Mouse (Mus musculus) forebrain, embryonic 11.5 days (tissue): ENCODE data around the gene Dcaf8. TPM values are rescaled to one million over a fixed set of nuclear protein-coding genes. Genes with fewer than 3 reads are reported as not detected.

Experiments
- ATAC-seq: fragments of 200-750 bp; cut with Nextera tagmentation; replicated peaks from 2 replicates; pipeline ENCODE4 v1.8.0; 2017; ENCODE audit warnings: moderate TSS enrichment; ENCODE audit not compliant: low FRiP score
- DNase-seq: peaks from one replicate; pipeline ENCODE4 v3.0.0-alpha.2; 2017; ENCODE audit warnings: low spot score
- H3K27ac ChIP-seq: fragments of 300-500 bp; sonication (generic); 2 replicates; pipeline ENCODE4 v1.5.1; 2014; ENCODE audit warnings: low read depth, low read length
- H3K27me3 ChIP-seq: fragments of 300-500 bp; sonication (generic); 2 replicates; pipeline ENCODE4 v1.6.1; 2014; ENCODE audit warnings: mild to moderate bottlenecking, low read length, mixed read lengths; ENCODE audit not compliant: control insufficient read depth, insufficient read depth
- H3K36me3 ChIP-seq: fragments of 300-500 bp; sonication (generic); 2 replicates; pipeline ENCODE4 v1.6.1; 2014; ENCODE audit warnings: mild to moderate bottlenecking, low read length, moderate library complexity, mixed read lengths; ENCODE audit not compliant: control insufficient read depth, insufficient read depth
- H3K4me1 ChIP-seq: fragments of 300-500 bp; sonication (generic); replicated peaks from 2 replicates; pipeline ENCODE4 v1.6.1; 2014; ENCODE audit warnings: low read length, mixed read lengths; ENCODE audit not compliant: control insufficient read depth, insufficient read depth
- H3K4me2 ChIP-seq: fragments of 300-500 bp; sonication (generic); 2 replicates; pipeline ENCODE4 v1.6.1; 2014; ENCODE audit warnings: low read depth, mild to moderate bottlenecking, low read length, moderate library complexity, mixed read lengths; ENCODE audit not compliant: severe bottlenecking
- H3K4me3 ChIP-seq: fragments of 300-500 bp; sonication (generic); 2 replicates; pipeline ENCODE4 v1.5.1; 2014; ENCODE audit warnings: low read depth, low read length
- H3K9ac ChIP-seq: fragments of 300-500 bp; sonication (generic); 2 replicates; pipeline ENCODE4 v1.6.1; 2014; ENCODE audit warnings: low read length
- H3K9me3 ChIP-seq: fragments of 300-500 bp; sonication (generic); 2 replicates; pipeline ENCODE4 v1.6.1; 2016; ENCODE audit warnings: low read length, mixed read lengths; ENCODE audit not compliant: control insufficient read depth
- WGBS: fragments of 180-500 bp; shearing (Covaris S2); extraction: QIAGEN DNeasy Blood & Tissue Kit; methylation state at CpG from one replicate; pipeline ENCODE4 v1.1.7; 2014; 5-methylcytosine and 5-hydroxymethylcytosine counted together
- polyA plus RNA-seq: library from polyadenylated mRNA; unstranded; fragments of >200 nt; fragmentation: Nextera tagmentation; extraction: Ambion mirVana; gene quantifications from 2 replicates; pipeline ENCODE4 v1.2.1, GENCODE M21; 2014

Gene Dcaf8
- 116 and 118 TPM in 2 replicates for polyA plus RNA-seq

DNA sequence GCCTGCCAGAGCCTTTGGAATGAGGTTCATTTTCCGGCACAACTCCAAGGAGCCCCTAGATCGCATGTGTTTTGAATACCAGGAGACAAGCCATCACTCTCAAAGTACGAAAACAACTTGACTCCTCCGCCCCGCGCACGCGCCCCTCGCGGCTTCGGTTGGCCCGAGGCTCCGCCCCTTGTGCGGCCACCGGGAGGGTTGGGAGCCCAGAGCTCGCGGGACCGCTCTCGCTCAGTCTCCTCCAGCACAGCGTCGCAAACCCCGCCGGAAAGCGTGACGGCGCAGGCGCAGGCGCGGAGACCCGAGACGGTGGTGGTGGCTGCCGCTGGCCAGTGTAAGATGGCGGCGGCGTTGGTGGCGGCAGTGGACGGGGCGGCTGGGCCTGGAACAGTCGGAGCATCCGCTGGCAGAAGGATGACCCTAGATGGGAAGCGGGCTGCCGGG lies at the start of gene Dcaf8:
Gene Dcaf8 (plus strand): TSS at position 250 of the 444 bp plus-strand sequence.
- Histone ChIP-seq H3K4me2 (peak within 1 kb of the TSS; percentile 85), H3K27ac (peak within 1 kb of the TSS; percentile 86), H3K4me3 (peak within 1 kb of the TSS; percentile 68), H3K27me3 (no peaks in the 10 kb centered on the region), H3K9me3 (no peaks in the 10 kb centered on the region), H3K4me1 (peaks cover 2% of the 10 kb centered on the region; the same call in 1 of the 2 replicates), H3K9ac (peak within 1 kb of the TSS; percentile 84), H3K36me3 (no peaks in the 10 kb centered on the region; the same call in 1 of the 2 replicates)
- WGBS: under 1% methylated on average over 42 of the region's 42 CpGs
- ATAC-seq (peak; percentile 99), DNase-seq (peak; percentile 99)

DNA sequence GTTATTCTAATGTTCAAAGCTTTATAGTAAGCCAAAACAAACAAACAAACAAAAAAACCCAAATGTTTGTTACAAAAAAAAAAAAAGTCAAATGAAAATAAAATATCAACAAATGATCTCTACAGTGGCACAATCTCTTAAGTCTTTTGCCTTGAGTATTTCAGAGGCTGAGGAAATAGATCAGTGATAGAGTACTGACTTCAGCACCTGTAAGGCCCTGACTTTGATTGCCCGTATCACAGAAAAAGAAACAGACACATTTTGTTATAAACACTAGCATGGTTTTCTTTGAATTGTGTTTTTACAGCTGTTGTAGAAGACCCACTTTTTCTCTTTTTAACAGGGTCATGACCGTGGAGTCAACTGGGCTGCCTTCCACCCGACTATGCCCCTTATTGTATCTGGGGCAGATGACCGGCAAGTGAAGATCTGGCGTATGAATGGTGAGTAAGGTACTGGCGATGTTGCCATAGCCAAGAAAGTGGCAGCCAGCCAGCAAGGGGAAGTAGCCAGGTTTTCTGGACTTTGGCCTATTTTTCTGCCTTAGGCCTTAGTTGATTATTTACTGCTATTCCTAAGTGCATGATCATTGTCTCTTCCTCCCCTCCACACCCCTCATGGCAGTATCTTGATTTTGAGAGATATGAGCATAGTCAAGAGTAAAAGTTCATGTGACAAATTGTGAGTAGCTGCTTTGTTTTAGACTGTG lies 48.4 kb upstream of the Dcaf8 start:
- Histone ChIP-seq H3K4me1 (no peaks in the 10 kb centered on the region), H3K9ac (no peak overlapping the region), H3K36me3 (peaks cover 8% of the 10 kb centered on the region), H3K9me3 (no peaks in the 10 kb centered on the region), H3K4me3 (no peak overlapping the region), H3K27ac (no peak overlapping the region), H3K27me3 (no peaks in the 10 kb centered on the region), H3K4me2 (no peak overlapping the region)
- no peak for ATAC-seq
- no peak for DNase-seq
- 92% methylated on average over 6 of the region's 6 CpGs for WGBS

DNA sequence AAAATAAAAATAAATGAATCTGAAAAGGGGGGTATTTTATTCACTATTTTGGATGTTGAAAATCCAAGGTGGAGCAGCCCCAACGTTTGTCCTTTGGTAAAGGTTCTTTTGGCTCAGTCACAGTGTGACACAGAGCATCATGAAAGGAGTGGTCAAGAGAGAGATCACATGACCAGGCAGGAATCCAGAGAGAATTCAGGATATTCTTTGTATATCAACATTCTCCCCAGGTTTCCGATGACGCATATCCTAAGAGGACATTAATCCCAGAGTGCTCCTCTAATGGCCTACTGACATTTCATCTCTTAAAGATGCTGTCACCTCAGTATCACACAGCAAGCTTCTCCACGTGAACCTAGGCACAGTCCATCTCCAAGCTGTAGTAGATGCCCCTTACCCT lies 44.3 kb upstream of the Dcaf8 start:
- Histone ChIP-seq H3K4me2 (no peak overlapping the region), H3K9ac (no peak overlapping the region), H3K9me3 (no peaks in the 10 kb centered on the region), H3K36me3 (peaks cover 15% of the 10 kb centered on the region), H3K4me1 (no peaks in the 10 kb centered on the region), H3K4me3 (no peak overlapping the region), H3K27ac (no peak overlapping the region), H3K27me3 (no peaks in the 10 kb centered on the region)
- DNase-seq: no peak
- ATAC-seq: no peak
- WGBS: 92% methylated on average over 4 of the region's 4 CpGs

DNA sequence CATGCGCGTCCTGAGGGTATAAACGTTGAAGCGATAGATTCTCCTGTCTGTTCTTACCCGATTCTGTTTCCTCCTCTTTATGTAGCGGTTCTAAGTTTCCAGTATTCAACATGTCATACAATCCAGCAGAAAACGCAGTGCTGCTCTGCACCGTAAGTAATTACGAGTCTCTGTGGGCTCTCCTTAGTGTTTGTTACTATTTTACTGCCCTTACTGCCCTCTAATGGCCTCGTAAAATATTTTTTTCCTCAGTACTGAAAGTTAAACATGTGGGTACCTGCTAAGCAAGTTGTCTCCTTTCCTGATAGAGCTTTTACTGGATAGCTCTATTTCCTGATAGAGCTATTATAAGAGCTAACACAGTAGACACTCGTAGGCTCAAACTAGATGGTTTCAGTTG lies 42.8 kb upstream of the Dcaf8 start:
- Histone ChIP-seq H3K36me3 (peaks cover 16% of the 10 kb centered on the region), H3K9me3 (no peaks in the 10 kb centered on the region), H3K27ac (no peak overlapping the region), H3K27me3 (no peaks in the 10 kb centered on the region), H3K9ac (no peak overlapping the region), H3K4me3 (no peak overlapping the region), H3K4me1 (no peaks in the 10 kb centered on the region), H3K4me2 (no peak overlapping the region)
- ATAC-seq: no peak
- 90% methylated on average over 11 of the region's 11 CpGs for WGBS
- no peak for DNase-seq

DNA sequence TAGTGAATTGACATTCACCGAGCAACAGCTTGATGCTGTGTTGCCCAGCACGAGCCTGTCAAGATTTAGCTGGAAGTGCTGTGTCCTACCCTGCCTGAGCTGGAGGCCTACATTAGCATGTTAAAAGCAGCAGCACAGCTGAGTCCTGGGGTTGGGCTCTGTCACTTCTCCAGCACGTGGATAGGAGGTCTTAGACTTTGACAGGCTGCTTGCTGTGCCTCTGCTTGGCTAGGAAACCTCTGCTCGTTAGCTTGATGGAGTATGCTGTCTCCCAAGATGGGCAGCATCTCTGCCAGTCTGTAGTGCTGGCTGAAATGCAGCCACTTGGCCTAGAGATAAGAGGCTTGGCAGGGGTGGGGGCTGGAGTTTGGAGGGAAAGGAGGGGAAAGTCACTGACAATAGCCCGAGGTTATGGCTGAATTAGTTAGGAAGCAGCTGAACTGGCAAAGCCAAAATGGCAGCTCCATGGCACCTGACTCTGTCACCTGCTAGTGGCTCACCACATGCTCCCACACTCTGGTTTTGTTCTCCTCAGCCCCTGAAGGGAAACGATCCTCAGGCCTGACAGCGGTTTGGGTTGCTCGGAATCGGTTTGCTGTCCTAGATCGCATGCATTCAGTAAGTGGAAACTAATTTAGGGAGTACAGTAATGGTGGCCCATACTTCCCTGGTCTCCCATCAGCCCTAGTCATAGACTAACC lies 40.0 kb upstream of the Dcaf8 start:
- no peak overlapping the region for H3K27ac ChIP-seq
- H3K27me3 ChIP-seq: no peaks in the 10 kb centered on the region
- 81% methylated on average over 10 of the region's 10 CpGs for WGBS
- no peak overlapping the region for H3K4me3 ChIP-seq
- H3K9me3 ChIP-seq: no peaks in the 10 kb centered on the region
- no peak overlapping the region for H3K9ac ChIP-seq
- no peak for ATAC-seq
- DNase-seq: no peak
- peaks cover 16% of the 10 kb centered on the region for H3K36me3 ChIP-seq
- H3K4me1 ChIP-seq: no peaks in the 10 kb centered on the region
- no peak overlapping the region for H3K4me2 ChIP-seq

DNA sequence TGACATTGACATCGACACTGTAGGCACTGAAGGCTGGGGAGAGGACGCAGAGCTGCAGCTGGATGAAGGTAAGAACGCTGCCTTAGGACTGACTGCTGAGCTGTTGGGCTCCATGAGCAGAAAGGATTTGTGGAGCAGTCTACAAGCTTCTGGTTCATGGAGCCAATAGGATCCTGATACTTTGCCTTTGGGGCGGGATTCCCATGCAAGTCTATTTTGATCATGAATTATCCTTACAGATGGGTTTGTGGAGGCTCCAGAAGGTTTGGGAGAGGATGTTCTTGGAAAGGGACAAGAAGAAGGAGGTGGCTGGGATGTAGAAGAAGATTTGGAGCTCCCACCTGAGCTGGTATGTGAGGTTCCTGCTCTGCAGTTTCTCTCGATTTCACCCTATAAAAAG lies 30.9 kb upstream of the Dcaf8 start:
- Histone ChIP-seq H3K27ac (no peak overlapping the region), H3K36me3 (peaks cover 20% of the 10 kb centered on the region), H3K9ac (no peak overlapping the region), H3K4me1 (no peaks in the 10 kb centered on the region), H3K4me2 (no peak overlapping the region), H3K9me3 (no peaks in the 10 kb centered on the region), H3K27me3 (no peaks in the 10 kb centered on the region), H3K4me3 (no peak overlapping the region)
- ATAC-seq (no peak), DNase-seq (no peak)
- WGBS: 94% methylated on average over 5 of the region's 5 CpGs

DNA sequence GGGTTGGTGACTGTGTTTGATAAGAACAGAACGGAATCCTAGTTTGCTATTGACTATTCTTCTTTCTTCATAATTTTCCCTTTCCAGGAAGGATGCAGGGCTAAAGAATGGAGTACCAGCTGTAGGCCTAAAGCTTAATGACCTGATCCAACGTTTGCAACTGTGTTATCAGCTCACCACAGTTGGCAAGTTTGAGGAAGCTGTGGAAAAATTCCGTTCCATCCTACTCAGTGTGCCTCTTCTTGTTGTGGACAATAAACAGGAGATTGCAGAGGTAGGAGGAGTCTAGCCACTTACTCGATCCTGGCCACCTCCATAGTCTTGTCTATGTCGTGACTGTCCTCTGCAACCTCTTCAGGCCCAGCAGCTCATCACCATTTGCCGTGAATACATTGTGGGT lies 28.8 kb upstream of the Dcaf8 start:
- no peak overlapping the region for H3K27ac ChIP-seq
- H3K9me3 ChIP-seq: no peaks in the 10 kb centered on the region
- H3K9ac ChIP-seq: no peak overlapping the region
- H3K4me1 ChIP-seq: no peaks in the 10 kb centered on the region
- peaks cover 16% of the 10 kb centered on the region for H3K36me3 ChIP-seq
- no peaks in the 10 kb centered on the region for H3K27me3 ChIP-seq
- 87% methylated on average over 6 of the region's 6 CpGs for WGBS
- no peak overlapping the region for H3K4me2 ChIP-seq
- no peak for DNase-seq
- no peak for ATAC-seq
- H3K4me3 ChIP-seq: no peak overlapping the region

DNA sequence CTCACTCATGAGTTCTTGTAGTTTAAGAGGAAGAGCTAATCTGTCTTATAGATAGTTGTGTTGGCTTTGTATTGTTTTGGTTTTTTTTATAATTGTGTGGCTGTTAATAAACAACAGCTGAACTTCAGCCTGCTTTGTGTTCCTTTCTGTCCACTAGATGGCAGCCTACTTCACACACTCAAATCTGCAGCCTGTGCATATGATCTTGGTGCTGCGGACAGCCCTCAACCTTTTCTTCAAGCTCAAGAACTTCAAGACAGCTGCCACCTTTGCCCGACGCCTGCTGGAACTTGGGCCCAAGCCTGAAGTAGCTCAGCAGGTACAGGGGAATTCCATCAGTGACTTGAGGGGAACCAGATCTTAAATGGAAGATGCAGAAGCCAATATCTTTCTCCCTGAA lies 28.2 kb upstream of the Dcaf8 start:
- H3K4me2 ChIP-seq: no peak overlapping the region
- no peak overlapping the region for H3K27ac ChIP-seq
- H3K9ac ChIP-seq: no peak overlapping the region
- H3K27me3 ChIP-seq: no peaks in the 10 kb centered on the region
- no peaks in the 10 kb centered on the region for H3K4me1 ChIP-seq
- ATAC-seq (no peak), DNase-seq (peak; percentile 59)
- H3K9me3 ChIP-seq: no peaks in the 10 kb centered on the region
- peaks cover 15% of the 10 kb centered on the region for H3K36me3 ChIP-seq
- no peak overlapping the region for H3K4me3 ChIP-seq
- 50% methylated on average over 3 of the region's 3 CpGs for WGBS
